Mouse (Mus musculus): ENCODE results near the gene Farp2.

The Farp2 gene

GRCm38 (mm10) chr1:93563224-93563623, 51.3 kb downstream of the Farp2 start:
- DNase-seq (ENCODE audit: low spot score), result peak; percentile 15

DNA sequence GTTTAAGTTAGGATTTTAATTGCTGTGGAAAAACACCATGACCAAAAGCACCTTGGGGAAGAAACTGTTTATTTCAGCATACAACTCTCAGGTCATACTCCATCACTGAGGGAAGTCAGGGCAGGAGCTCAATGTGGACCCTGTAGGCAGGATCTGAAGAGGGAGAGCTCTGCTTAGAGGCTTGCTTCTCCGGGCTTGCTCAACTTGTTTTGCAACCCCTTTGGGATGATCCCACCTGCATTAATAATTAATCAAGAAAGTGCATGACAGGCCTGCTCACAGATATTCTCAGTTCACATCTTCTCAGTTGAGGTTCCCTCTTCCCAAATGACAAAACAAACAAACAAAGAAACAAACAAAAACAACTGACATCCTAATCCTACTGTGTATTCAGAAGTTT, 51.8 kb downstream of the Farp2 start:
- DNase-seq (ENCODE audit: low spot score), result peak; percentile 5

DNA sequence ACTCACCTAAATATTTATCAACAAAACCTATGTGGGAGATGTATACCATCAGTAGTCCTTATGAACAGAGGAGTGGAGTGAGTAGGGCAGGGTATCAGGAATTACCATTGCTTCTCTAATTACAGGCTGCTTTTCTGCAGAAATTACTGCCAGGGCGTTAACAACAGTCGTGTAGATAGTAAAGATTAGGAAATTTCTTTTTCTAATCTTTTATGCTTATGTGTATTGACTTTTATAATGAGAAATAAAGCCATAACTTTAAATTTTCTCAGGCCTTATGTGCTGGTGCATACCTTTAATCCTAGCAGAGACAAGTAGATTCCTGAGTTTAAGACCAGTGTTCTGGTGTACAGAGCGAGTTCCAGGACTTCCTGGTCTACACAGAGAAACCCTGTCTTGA, 52.9 kb downstream of the Farp2 start:
- DNase-seq (ENCODE audit: low spot score), result no peak

- DNase-seq (ENCODE audit: low spot score), result no peak
Observed at GRCm38 (mm10) chr1:93567013-93567412, 55.1 kb downstream of the Farp2 start.

GRCm38 (mm10) chr1:93567717-93568497, 56.0 kb downstream of the Farp2 start:
- DNase-seq (ENCODE audit: low spot score), result no peak

DNA sequence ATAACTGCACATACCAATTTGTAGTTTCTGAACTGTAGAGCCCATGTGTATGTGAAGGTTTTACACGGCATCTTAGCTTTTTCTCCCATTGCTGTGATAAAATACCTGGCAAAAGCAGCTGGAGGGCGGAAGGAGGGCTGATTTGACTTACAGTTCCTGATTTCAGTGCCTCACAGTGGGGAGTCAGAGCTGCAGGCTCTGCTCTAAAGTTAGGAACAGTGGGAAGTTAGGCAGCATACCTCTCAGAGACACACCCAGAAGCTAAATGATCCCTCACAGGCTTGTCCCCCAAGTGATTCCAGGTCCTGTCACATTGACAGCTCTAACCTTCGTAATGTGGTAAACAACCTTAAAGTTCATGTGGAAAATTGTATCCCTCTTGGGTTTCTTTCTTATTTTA, 65.2 kb downstream of the Farp2 start:
- no peak for DNase-seq (ENCODE audit: low spot score)

DNA sequence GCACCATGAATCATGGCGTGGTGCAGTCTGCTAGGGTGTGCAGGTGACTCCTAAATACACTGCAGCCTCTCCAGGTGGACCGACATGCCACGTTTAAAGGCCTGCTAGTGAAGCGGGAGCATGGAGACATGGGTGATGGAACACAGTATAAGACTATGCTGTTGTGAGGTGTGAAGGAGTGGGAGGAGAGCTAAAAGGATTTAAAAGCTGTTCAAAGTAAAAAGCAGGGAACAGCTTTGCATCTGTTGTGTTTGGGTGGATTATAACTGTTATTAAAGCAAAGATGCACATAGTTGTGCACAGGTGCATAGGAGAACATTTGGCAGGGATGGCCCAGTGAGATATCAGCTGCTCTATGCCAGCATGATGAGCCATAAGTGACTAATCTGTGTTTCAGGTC, 66.0 kb downstream of the Farp2 start:
- DNase-seq (ENCODE audit: low spot score), result no peak

GRCm38 (mm10) chr1:93581545-93581944, 69.7 kb downstream of the Farp2 start:
- DNase-seq (ENCODE audit: low spot score), result no peak

DNA sequence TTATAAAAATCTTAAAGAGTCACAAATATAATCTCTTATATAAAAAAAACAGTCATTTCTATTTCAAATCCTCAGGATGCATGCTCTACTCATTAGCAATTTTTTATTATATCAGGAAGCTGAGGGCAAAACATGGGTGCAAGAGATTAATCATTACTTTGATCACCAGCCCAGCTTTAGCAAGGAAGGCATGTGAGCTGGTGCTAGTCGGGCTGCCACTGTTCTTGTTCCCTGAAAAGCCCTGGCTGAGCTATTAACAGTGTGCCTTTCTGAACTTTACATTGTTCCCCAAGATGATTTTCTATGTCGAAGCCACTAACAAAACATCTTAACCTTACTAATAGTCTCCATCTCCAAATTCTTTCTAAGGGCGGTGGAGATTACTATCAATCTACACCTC, 76.5 kb downstream of the Farp2 start:
- DNase-seq (ENCODE audit: low spot score), result no peak

DNA sequence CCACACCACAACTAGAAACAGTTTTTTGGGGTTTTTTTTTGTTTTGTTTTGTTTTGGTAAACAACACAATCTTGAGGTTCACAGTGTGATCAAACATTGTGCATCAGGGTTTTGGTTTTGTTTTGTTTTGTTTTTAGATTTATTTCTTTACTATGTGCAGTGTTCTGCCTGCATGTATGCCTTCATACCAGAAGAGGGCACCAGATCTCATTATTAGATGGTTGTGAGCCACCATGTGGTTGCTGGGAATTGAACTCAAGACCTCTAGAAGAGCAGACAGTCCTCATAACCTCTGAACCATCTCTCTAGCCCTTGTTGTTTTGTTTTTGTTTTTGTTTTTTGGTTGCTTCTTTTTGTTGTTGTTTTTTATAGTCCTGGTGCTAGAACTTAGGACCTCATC, 82.1 kb downstream of the Farp2 start:
- no peak for DNase-seq (ENCODE audit: low spot score)

- no peak for DNase-seq (ENCODE audit: low spot score)
Observed at GRCm38 (mm10) chr1:93595916-93596315, 84.0 kb downstream of the Farp2 start.

GRCm38 (mm10) chr1:93602911-93603310, 91.0 kb downstream of the Farp2 start:
- DNase-seq (ENCODE audit: low spot score), result no peak

DNA sequence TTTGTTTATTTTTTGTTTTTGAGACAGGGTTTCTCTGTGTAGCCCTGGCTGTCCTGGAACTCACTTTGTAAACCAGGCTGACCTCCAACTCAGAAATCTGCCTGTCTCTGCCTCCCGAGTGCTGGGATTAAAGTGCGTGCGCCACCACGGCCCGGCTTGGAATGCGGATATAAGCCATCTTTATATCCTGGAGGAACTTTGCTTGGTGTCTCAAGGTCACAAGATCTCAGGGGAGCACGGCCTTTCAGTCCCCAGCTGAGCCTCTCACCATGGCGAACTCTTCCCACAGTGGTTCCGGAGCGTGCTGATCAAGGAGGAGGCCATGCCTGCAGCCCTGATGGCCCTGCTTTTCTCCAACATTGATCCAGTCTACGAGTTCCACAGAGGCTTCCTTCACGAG, 92.0 kb downstream of the Farp2 start:
- no peak for DNase-seq (ENCODE audit: low spot score)

DNA sequence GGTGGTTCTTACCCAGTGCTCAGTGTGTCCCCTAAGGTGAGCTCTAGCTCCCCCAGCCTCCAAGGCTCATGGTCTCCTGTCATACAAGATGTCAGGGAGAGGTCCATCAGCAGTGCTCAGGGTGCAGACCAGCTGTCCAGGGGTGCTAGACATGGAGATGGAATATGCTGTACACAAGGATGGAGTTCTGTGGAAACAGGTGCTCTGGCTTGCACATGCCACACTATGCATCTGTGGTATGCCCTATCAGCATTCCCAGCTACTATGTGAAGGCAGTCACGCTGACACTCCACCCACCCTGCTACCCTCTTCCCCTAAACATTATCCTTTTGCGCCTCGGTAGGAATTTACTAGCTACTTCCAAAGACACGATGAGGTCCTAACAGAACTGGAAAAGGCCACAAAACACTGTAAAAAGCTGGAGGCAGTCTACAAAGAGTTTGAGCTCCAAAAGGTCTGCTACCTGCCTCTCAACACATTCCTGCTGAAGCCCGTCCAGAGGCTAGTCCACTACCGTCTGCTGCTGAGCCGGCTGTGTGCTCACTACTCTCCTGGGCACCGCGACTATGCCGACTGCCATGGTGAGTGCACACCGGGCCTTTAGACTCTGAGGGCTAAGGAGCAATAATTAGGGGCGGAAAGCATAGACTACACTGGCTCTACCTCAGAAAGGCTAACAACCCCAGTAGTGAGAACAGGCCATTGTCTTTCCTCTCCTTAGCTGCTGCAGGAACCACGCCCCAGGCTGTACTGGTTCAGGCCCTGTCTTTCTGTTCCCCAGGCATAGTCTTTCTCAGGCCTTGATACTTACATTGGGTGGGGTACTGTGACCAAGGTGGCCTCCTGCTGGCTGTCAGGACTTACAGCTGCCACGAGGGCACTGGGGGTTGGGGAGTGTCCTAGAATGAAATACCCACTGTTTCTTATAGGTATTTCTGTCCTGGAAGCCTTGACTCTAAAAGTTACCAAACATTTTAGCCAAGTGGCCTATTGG, 95.5 kb downstream of the Farp2 start:
- DNase-seq (ENCODE audit: low spot score), result no peak

DNA sequence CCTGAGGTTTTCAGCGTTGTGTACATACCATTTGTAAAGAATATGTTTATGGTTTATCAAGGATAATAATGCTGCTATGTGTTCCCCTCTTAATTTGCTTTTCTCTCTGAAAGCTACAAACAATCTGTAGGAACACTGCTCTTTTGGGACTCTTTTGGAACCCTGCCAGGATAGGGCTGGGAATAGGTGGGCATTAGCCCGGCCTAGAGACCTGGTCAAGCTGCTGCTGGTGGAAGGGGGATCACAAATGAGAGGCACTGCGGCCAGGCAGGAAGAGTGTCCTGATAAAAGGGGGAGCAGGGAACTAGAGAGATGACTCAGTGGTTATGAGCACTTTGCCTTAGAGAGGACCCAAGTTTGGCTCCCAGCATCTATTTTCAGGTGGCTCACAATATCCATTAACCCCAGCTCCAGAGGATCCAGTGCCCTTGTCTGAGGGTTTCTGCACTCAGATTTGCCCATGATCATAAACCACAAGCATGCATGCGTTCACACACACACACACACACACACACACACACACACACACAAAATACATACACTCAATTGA, 96.9 kb downstream of the Farp2 start:
- DNase-seq (ENCODE audit: low spot score), result no peak

DNA sequence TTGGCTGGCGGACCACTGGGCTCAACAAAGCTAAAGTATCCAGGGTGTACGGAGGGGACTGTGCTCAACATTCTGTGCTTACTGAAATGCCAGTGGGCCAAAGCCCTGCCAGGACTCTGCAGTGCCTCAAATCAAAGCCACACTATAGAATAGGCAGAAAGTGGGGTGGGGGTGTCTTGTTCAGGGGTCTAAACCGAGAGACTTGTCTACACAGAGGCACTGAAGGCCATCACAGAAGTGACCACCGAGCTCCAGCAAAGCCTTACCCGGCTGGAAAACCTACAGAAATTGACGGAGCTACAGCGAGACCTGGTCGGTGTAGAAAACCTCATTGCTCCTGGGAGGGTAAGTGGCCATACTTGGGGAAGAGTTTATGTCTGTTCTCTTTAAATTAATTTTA, 97.9 kb downstream of the Farp2 start:
- no peak for DNase-seq (ENCODE audit: low spot score)

- DNase-seq (ENCODE audit: low spot score), result no peak
Observed at GRCm38 (mm10) chr1:93618059-93618748, 106.3 kb downstream of the Farp2 start.

DNA sequence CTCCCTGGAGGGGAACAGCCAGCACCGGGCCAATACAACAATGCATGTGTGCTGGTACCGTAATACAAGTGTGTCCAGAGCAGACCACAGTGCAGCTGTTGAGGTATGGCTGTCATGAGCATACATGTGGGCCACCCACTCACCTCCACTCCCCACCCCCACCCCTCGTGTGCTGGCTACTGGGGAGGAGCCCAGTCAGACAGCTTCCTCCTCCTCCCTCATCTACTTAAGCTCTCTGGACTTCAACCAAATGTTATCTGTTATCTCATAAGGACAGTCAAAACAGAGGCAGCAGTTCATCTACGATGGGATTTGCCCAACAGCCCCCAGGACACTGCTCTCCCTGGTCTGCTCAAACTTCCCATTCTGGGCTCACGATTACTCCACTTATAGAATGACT, 107.1 kb downstream of the Farp2 start:
- DNase-seq (ENCODE audit: low spot score), result no peak

DNA sequence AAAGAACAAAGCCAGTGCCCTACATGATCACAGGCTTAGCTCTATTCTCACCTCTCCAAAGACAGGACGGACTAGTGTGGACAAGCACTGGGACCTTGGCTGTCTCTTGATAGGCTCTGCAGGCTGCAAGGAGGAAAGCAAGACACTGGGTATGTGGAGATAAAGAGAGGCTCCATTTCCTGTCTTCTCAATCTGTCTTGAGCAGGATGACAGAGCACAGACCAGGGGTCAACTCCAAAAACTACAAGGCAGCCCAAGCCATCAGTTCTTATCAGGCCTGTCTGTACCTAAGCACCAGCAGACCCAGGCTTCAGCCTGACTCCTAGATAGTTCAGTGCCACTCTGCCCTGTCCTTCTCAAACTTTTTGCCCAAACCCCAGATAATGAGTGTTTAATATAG, 112.6 kb downstream of the Farp2 start:
- DNase-seq (ENCODE audit: low spot score), result no peak

DNA sequence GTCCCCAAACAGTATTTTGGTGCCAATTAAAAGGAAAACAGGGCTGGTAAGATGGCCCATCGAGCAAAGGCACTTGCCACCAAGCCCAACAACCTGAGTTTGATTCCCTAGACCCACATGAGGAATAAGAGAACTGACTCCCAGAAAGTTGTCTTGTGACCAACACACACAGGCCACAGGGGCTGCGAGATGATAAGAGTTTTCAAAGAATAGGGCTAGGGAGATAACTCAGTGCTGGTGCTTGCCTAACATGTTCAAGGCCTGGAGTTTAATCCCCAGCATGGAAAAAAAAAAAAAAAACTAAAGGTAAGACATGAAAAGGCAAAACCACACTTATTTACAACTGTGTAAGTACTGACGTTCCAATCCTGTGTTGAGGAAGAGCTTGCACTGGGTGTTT, 118.9 kb downstream of the Farp2 start:
- DNase-seq (ENCODE audit: low spot score), result no peak

GRCm38 (mm10) chr1:93632723-93633122, 120.8 kb downstream of the Farp2 start:
- no peak for DNase-seq (ENCODE audit: low spot score)

- DNase-seq (ENCODE audit: low spot score), result peak; percentile 43
Observed at GRCm38 (mm10) chr1:93634481-93634891, 122.6 kb downstream of the Farp2 start.

Measured in urinary bladder, postnatal 14 days (tissue).